Comparison of ENCODE assay signal across 11 mouse cellular contexts in the genomic region with DNA sequence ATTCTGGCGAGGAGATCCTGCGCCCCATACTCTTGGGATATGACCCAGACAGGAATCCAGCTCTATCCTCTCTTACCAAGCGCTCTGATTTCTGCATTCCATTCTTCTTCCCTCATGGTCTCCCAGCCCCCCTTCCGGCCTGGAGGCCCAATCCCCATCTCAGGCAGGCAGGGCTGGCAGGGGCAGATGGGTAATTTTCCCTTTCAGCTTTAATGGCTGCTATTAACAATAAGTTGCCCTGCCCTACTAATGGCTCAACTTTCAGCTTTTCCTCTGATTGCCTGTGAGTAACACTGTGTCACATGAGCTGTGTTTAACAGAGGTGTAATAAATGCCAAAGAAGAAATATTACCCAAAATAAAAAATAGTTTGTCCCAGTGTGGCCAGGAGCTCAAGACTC.
DNase-seq lines count a peak whose midpoint lies in the region; ATAC-seq and TF ChIP-seq lines count a peak whose summit lies in the region.
"Had no signal": no experiment of that assay in that cellular context is flagged by ENCODE, and none has a peak within 500 bp of the region (broad histone marks: within the 10 kb centered on the region; RNA-seq: fewer than 3 reads in every experiment).

No protein-coding gene starts in this region.

- no peak overlapping the region for H3K27ac ChIP-seq in heart, embryonic 11.5 days (ENCODE audit: low read depth, low read length)
- peak overlapping the region; percentile 32 for H3K27ac ChIP-seq in midbrain, embryonic 12.5 days (replicated peaks)
- H3K27ac ChIP-seq in midbrain, postnatal 0 days (ENCODE audit: low read depth, low read length) = no peak overlapping the region
- peak overlapping the region; percentile 65 for H3K27ac ChIP-seq in hindbrain, embryonic 14.5 days
- peak overlapping the region; percentile 58 for H3K27ac ChIP-seq in neural tube, embryonic 15.5 days (replicated peaks)

- H3K36me3 ChIP-seq in heart, embryonic 11.5 days (ENCODE audit: control insufficient read depth, insufficient read depth, low read length) = no peaks in the 10 kb centered on the region
- H3K36me3 ChIP-seq in midbrain, embryonic 12.5 days = no peaks in the 10 kb centered on the region
- H3K36me3 ChIP-seq in midbrain, postnatal 0 days (ENCODE audit: insufficient read depth, low read length) = no peaks in the 10 kb centered on the region
- no peaks in the 10 kb centered on the region for H3K36me3 ChIP-seq in hindbrain, embryonic 14.5 days (replicated peaks; ENCODE audit: control insufficient read depth, insufficient read depth)
- H3K36me3 ChIP-seq in neural tube, embryonic 15.5 days = no peaks in the 10 kb centered on the region

- H3K4me2 ChIP-seq in heart, embryonic 11.5 days = no peak overlapping the region
- no peak overlapping the region for H3K4me2 ChIP-seq in midbrain, embryonic 12.5 days (replicated peaks)
- no peak overlapping the region for H3K4me2 ChIP-seq in midbrain, postnatal 0 days (ENCODE audit: low read depth, low read length, poor library complexity, severe bottlenecking)
- no peak overlapping the region for H3K4me2 ChIP-seq in hindbrain, embryonic 14.5 days (replicated peaks)
- no peak overlapping the region for H3K4me2 ChIP-seq in neural tube, embryonic 15.5 days

- no peak for TF ChIP-seq CTCF in midbrain, postnatal 0 days (IDR thresholded peaks at IDR 0.05)

- no peaks in the 10 kb centered on the region for H3K27me3 ChIP-seq in heart, embryonic 11.5 days (ENCODE audit: control insufficient read depth, insufficient read depth, low read length)
- H3K27me3 ChIP-seq in midbrain, embryonic 12.5 days = peaks cover 3% of the 10 kb centered on the region
- no peaks in the 10 kb centered on the region for H3K27me3 ChIP-seq in midbrain, postnatal 0 days (ENCODE audit: insufficient read depth, low read length)
- H3K27me3 ChIP-seq in hindbrain, embryonic 14.5 days (ENCODE audit: control insufficient read depth, insufficient read depth, low read length) = no peaks in the 10 kb centered on the region
- no peaks in the 10 kb centered on the region for H3K27me3 ChIP-seq in neural tube, embryonic 15.5 days (replicated peaks)

- ATAC-seq in heart, embryonic 11.5 days (replicated peaks; ENCODE audit: insufficient number of reproducible peaks, low FRiP score, low TSS enrichment) = no peak
- no peak; the same call in 1 of the 2 replicates for ATAC-seq in midbrain, embryonic 12.5 days (ENCODE audit: low FRiP score, low read depth)
- no peak for ATAC-seq in midbrain, postnatal 0 days (ENCODE audit: low FRiP score)
- ATAC-seq in hindbrain, embryonic 14.5 days (ENCODE audit: low FRiP score) = no peak
- ATAC-seq in neural tube, embryonic 15.5 days (ENCODE audit: low FRiP score) = no peak
- ATAC-seq: lung, postnatal 0 days had no signal

- peak; percentile 91 for DNase-seq in heart, adult 11 months
- DNase-seq in midbrain, postnatal 0 days (ENCODE audit: low spot score) = no peak
- no peak for DNase-seq in hindbrain, embryonic 14.5 days (ENCODE audit: low spot score)
- no peak for DNase-seq in spleen, postnatal 10 days (ENCODE audit: low spot score in 2 of 2)
- no peak for DNase-seq in cerebellum, adult 9-11 months
- DNase-seq: right cerebral cortex, adult 18-20 months; thymus, postnatal 4 days had no signal

- no peak overlapping the region for H3K4me3 ChIP-seq in heart, embryonic 11.5 days (ENCODE audit: low read depth, low read length)
- H3K4me3 ChIP-seq in midbrain, embryonic 12.5 days = no peak overlapping the region
- no peak overlapping the region for H3K4me3 ChIP-seq in midbrain, postnatal 0 days (ENCODE audit: low read depth, low read length)
- H3K4me3 ChIP-seq in hindbrain, embryonic 14.5 days (replicated peaks; ENCODE audit: low read length) = no peak overlapping the region
- no peak overlapping the region for H3K4me3 ChIP-seq in neural tube, embryonic 15.5 days (replicated peaks)

- no peaks in the 10 kb centered on the region for H3K9me3 ChIP-seq in heart, embryonic 11.5 days (replicated peaks; ENCODE audit: control insufficient read depth, low read length)
- no peaks in the 10 kb centered on the region for H3K9me3 ChIP-seq in midbrain, embryonic 12.5 days
- H3K9me3 ChIP-seq in midbrain, postnatal 0 days (ENCODE audit: low read length) = no peaks in the 10 kb centered on the region
- no peaks in the 10 kb centered on the region for H3K9me3 ChIP-seq in hindbrain, embryonic 14.5 days (ENCODE audit: control insufficient read depth, low read length)
- no peaks in the 10 kb centered on the region for H3K9me3 ChIP-seq in neural tube, embryonic 15.5 days (replicated peaks)

- WGBS in heart, embryonic 11.5 days (ENCODE audit: insufficient replicate concordance) = 60% methylated on average over 4 of the region's 4 CpGs
- WGBS in midbrain, embryonic 12.5 days = 51% methylated on average over 4 of the region's 4 CpGs
- WGBS in midbrain, postnatal 0 days = 65% methylated on average over 4 of the region's 4 CpGs
- 47% methylated on average over 4 of the region's 4 CpGs for WGBS in hindbrain, embryonic 14.5 days
- WGBS in neural tube, embryonic 15.5 days = 22% methylated on average over 4 of the region's 4 CpGs

- no peak overlapping the region for H3K9ac ChIP-seq in heart, embryonic 11.5 days (ENCODE audit: low read depth, low read length)
- H3K9ac ChIP-seq in midbrain, embryonic 12.5 days (replicated peaks) = no peak overlapping the region
- no peak overlapping the region for H3K9ac ChIP-seq in midbrain, postnatal 0 days (replicated peaks; ENCODE audit: low read length, poor library complexity, severe bottlenecking)
- H3K9ac ChIP-seq in hindbrain, embryonic 14.5 days = no peak overlapping the region
- no peak overlapping the region for H3K9ac ChIP-seq in neural tube, embryonic 15.5 days (replicated peaks)

- peaks cover 25% of the 10 kb centered on the region for H3K4me1 ChIP-seq in heart, embryonic 11.5 days (ENCODE audit: control insufficient read depth, insufficient read depth, low read length)
- peaks cover 38% of the 10 kb centered on the region for H3K4me1 ChIP-seq in midbrain, embryonic 12.5 days
- H3K4me1 ChIP-seq in midbrain, postnatal 0 days (ENCODE audit: insufficient read depth, low read length) = peaks cover 3% of the 10 kb centered on the region; the same call in 1 of the 2 replicates
- H3K4me1 ChIP-seq in hindbrain, embryonic 14.5 days (replicated peaks; ENCODE audit: control insufficient read depth, insufficient read depth, low read length) = peaks cover 19% of the 10 kb centered on the region
- H3K4me1 ChIP-seq in neural tube, embryonic 15.5 days = peaks cover 50% of the 10 kb centered on the region

Comparison
In these comparisons a context has a peak if more than half of its experiments do, and no peak if none do; other contexts are left out.
1. H3K27ac ChIP-seq: peak in midbrain, embryonic 12.5 days (single experiment), hindbrain, embryonic 14.5 days (single experiment) and neural tube, embryonic 15.5 days (single experiment); none in heart, embryonic 11.5 days (single experiment) and midbrain, postnatal 0 days (single experiment).